ENCODE assay signal across 8 mouse cellular contexts in the genomic region with DNA sequence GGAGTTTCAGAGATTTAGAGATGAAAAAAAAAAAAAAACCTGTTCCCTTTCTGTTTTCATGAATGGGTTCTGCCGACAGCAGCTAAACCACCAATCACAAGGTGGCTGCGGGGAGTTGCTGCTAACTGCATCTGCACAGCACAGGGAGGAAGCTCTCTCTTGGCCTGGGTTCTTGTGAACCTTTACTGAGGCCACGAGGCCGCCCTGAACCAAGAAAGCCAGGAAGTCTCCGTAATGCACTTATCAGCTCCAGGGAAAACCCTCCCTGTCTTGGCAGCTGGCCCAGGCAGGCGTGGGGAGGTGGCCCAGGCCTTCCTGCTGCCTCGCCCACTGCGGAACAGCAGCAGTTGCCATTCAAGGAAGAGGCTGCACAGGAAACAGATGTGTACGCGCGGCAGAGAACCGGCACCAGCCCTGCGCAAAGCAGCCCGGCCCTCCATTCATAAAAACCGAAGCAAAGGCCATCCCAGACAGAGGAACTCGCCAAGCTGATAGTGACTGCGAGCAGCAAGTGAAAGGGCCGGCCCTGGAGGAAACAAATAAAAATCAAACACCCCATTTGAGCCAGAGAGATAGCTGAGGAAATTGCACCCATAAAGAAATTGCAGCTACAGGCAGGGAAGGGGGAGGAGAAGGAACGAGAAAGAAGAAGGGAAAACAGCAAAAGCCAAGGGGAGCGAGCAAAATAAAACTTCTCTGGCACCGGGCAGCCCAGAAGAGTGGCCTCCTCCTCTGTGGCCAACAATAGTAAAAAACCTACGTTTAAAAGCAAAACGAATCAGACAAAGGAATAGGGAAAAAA.
DNase-seq lines count a peak whose midpoint lies in the region; ATAC-seq and TF ChIP-seq lines count a peak whose summit lies in the region.

No protein-coding gene starts in this region.

- no peaks in the 10 kb centered on the region for H3K27me3 ChIP-seq in C2C12 (ENCODE audit: control insufficient read depth, insufficient read depth, insufficient read length)
- 0 out of 2 replicates have a peak, but pooled peaks cover 16% of the 10 kb centered on the region for H3K27me3 ChIP-seq in heart, embryonic 13.5 days (replicated peaks)
- no peaks in the 10 kb centered on the region for H3K27me3 ChIP-seq in kidney, postnatal 0 days (ENCODE audit: insufficient read depth, low read length)
- no peaks in the 10 kb centered on the region for H3K27me3 ChIP-seq in liver, embryonic 14.5 days (ENCODE audit: control insufficient read depth, insufficient read depth, low read length)
- H3K27me3 ChIP-seq in stomach, embryonic 15.5 days (replicated peaks), result no peaks in the 10 kb centered on the region

- peaks cover 54% of the 10 kb centered on the region for H3K4me1 ChIP-seq in heart, embryonic 13.5 days
- H3K4me1 ChIP-seq in kidney, postnatal 0 days (replicated peaks; ENCODE audit: insufficient read depth, low read length), result peaks cover 21% of the 10 kb centered on the region
- H3K4me1 ChIP-seq in liver, embryonic 14.5 days (replicated peaks; ENCODE audit: control insufficient read depth in 2 of 2, insufficient read depth in 2 of 2, low read length in 1 of 2), result peaks cover 3 to 26% of the 10 kb centered on the region in 2 experiments; a peak in 3 of 4 replicates
- H3K4me1 ChIP-seq in stomach, embryonic 15.5 days, result peaks cover 20% of the 10 kb centered on the region

- H3K9me3 ChIP-seq in heart, embryonic 13.5 days, result no peaks in the 10 kb centered on the region
- no peaks in the 10 kb centered on the region for H3K9me3 ChIP-seq in kidney, postnatal 0 days (replicated peaks; ENCODE audit: low read length)
- H3K9me3 ChIP-seq in liver, embryonic 14.5 days (ENCODE audit: control insufficient read depth, low read length), result no peaks in the 10 kb centered on the region
- H3K9me3 ChIP-seq in stomach, embryonic 15.5 days, result no peaks in the 10 kb centered on the region

- H3K4me3 ChIP-seq in C2C12 (ENCODE audit: insufficient read depth, poor library complexity, severe bottlenecking), result no peak overlapping the region
- peak overlapping the region; percentile 35 for H3K4me3 ChIP-seq in heart, embryonic 13.5 days
- H3K4me3 ChIP-seq in kidney, postnatal 0 days (replicated peaks; ENCODE audit: low read depth, low read length), result no peak overlapping the region
- H3K4me3 ChIP-seq in liver, embryonic 14.5 days (ENCODE audit: insufficient read depth in 1 of 2, low read depth in 2 of 2, low read length in 2 of 2), result peak overlapping the region in 1 of 2 experiments; percentile 19; a peak in 1 of 4 replicates
- no peak overlapping the region; the same call in 1 of the 2 replicates for H3K4me3 ChIP-seq in stomach, embryonic 15.5 days (replicated peaks)

- DNase-seq in adrenal gland, postnatal 25 days, result peak; percentile 91
- DNase-seq in fibroblast of lung, adult 2 months (ENCODE audit: low read depth), result peak; percentile 77
- DNase-seq in kidney, postnatal 0 days (ENCODE audit: low spot score), result peak; percentile 92
- peak; percentile 49 to 65 (median 51) for DNase-seq in liver, embryonic 14.5 days (ENCODE audit: low read depth in 3 of 3, low spot score in 3 of 3)
- peak; percentile 64 to 75 for DNase-seq in natural killer cell, adult 2 months (ENCODE audit: low spot score in 2 of 2)

- H3ac ChIP-seq in C2C12 (ENCODE audit: control insufficient read depth, insufficient read length, low read depth), result peak overlapping the region; percentile 27

- peak overlapping the region; percentile 64 for H3K27ac ChIP-seq in heart, embryonic 13.5 days (replicated peaks)
- peak overlapping the region; percentile 65 for H3K27ac ChIP-seq in kidney, postnatal 0 days
- no peak overlapping the region for H3K27ac ChIP-seq in liver, embryonic 14.5 days
- peak overlapping the region; percentile 79 for H3K27ac ChIP-seq in stomach, embryonic 15.5 days

- peak overlapping the region; percentile 72 for H3K9ac ChIP-seq in heart, embryonic 13.5 days
- peak overlapping the region; percentile 37 for H3K9ac ChIP-seq in kidney, postnatal 0 days (ENCODE audit: low read depth, low read length)
- peak overlapping the region; percentile 39; the same call in 1 of the 2 replicates for H3K9ac ChIP-seq in liver, embryonic 14.5 days (replicated peaks)
- no peak overlapping the region for H3K9ac ChIP-seq in stomach, embryonic 15.5 days

- no peak for TF ChIP-seq EP300 in liver, embryonic 14.5 days (IDR thresholded peaks at IDR 0.05; ENCODE audit: low read depth)

- WGBS in heart, embryonic 13.5 days, result 3% methylated on average over 23 of the region's 23 CpGs
- 3% methylated on average over 23 of the region's 23 CpGs for WGBS in kidney, postnatal 0 days
- WGBS in liver, embryonic 14.5 days (ENCODE audit: insufficient replicate concordance), result 3% methylated on average over 23 of the region's 23 CpGs
- WGBS in stomach, embryonic 15.5 days, result 2% methylated on average over 23 of the region's 23 CpGs

- H3K79me3 ChIP-seq in C2C12 (ENCODE audit: low read depth), result no peaks in the 10 kb centered on the region

- H3K79me2 ChIP-seq in C2C12 (ENCODE audit: control insufficient read depth, insufficient read depth), result no peaks in the 10 kb centered on the region

- ATAC-seq in heart, embryonic 13.5 days (ENCODE audit: extremely low read depth, insufficient number of reproducible peaks, low FRiP score, low TSS enrichment), result peak; percentile 83
- peak; percentile 86 for ATAC-seq in kidney, postnatal 0 days (replicated peaks; ENCODE audit: low FRiP score, low read depth)
- peak; percentile 87 for ATAC-seq in liver, embryonic 14.5 days (ENCODE audit: insufficient read depth)
- ATAC-seq in stomach, embryonic 15.5 days (ENCODE audit: insufficient read depth, low FRiP score, low read depth), result peak; percentile 90

- H3K36me3 ChIP-seq in C2C12 (ENCODE audit: control insufficient read depth, insufficient read depth), result no peaks in the 10 kb centered on the region
- H3K36me3 ChIP-seq in heart, embryonic 13.5 days, result no peaks in the 10 kb centered on the region
- no peaks in the 10 kb centered on the region for H3K36me3 ChIP-seq in kidney, postnatal 0 days (ENCODE audit: insufficient read depth, low read length)
- H3K36me3 ChIP-seq in liver, embryonic 14.5 days (replicated peaks; ENCODE audit: control insufficient read depth, insufficient read depth, low read depth), result no peaks in the 10 kb centered on the region
- no peaks in the 10 kb centered on the region for H3K36me3 ChIP-seq in stomach, embryonic 15.5 days

- peak overlapping the region; percentile 68 for H3K4me2 ChIP-seq in heart, embryonic 13.5 days
- peak overlapping the region; percentile 46 for H3K4me2 ChIP-seq in kidney, postnatal 0 days (ENCODE audit: low read length)
- peak overlapping the region; percentile 62 for H3K4me2 ChIP-seq in liver, embryonic 14.5 days (ENCODE audit: low read depth)
- peak overlapping the region; percentile 51 for H3K4me2 ChIP-seq in stomach, embryonic 15.5 days

- no peak for TF ChIP-seq CTCF in C2C12 (IDR thresholded peaks at IDR 0.05; ENCODE audit: control insufficient read depth, insufficient read depth, insufficient read length)
- TF ChIP-seq CTCF in kidney, postnatal 0 days (IDR thresholded peaks at IDR 0.05; ENCODE audit: low read depth), result no peak
- TF ChIP-seq CTCF in liver, embryonic 14.5 days (IDR thresholded peaks at IDR 0.05; ENCODE audit: low read depth), result no peak

TF ChIP-seq in C2C12, 6 proteins besides CTCF, POLR2A, EP300 and RAD21:
- no peak for TF ChIP-seq FOSL1 (IDR thresholded peaks at IDR 0.05; ENCODE audit: insufficient read depth, low read length, poor library complexity, severe bottlenecking)
- TF ChIP-seq MAX (IDR thresholded peaks at IDR 0.05), result peak; percentile 83
- peak; percentile 68 for TF ChIP-seq MYOD1 (IDR thresholded peaks at IDR 0.05; ENCODE audit: control insufficient read depth, insufficient read length, low read depth)
- no peak for TF ChIP-seq USF1 (IDR thresholded peaks at IDR 0.05; ENCODE audit: low read depth)
